Mouse (Mus musculus) T-cell, adult 2 months (primary cell): ENCODE data around the gene Klhl26.
A peak's percentile ranks its signal among the peaks of the same experiment; 100 is the strongest.
"Not testable (repeated sequence)": the region's sequence is repeated elsewhere in the genome, so short reads cannot be mapped to it uniquely, and the experiment has no call there.

Source experiments
- DNase-seq: peaks from one replicate; pipeline ENCODE4 v3.0.0; 2022; ENCODE audit warnings: low spot score

Klhl26 gene

GRCm38 (mm10) chr8:70476333-70477268, at the start of gene Klhl26:
Gene Klhl26, minus strand, starts transcription at chr8:70476968.
- DNase-seq = peak; percentile 91

- peak; percentile 97 for DNase-seq
Observed at GRCm38 (mm10) chr8:70522592-70523403, 46.0 kb upstream of the Klhl26 start.

- DNase-seq = no peak
Observed at GRCm38 (mm10) chr8:70519606-70520005, 42.8 kb upstream of the Klhl26 start.

- no peak for DNase-seq
Observed at GRCm38 (mm10) chr8:70519043-70519442, 42.3 kb upstream of the Klhl26 start.

GRCm38 (mm10) chr8:70517940-70518643, 41.3 kb upstream of the Klhl26 start:
- DNase-seq = no peak

- DNase-seq = no peak
Observed at GRCm38 (mm10) chr8:70513441-70513840, 36.7 kb upstream of the Klhl26 start.

GRCm38 (mm10) chr8:70512253-70512903, 35.6 kb upstream of the Klhl26 start:
- DNase-seq = peak; percentile 26

GRCm38 (mm10) chr8:70511770-70512169, 35.0 kb upstream of the Klhl26 start:
- no peak for DNase-seq

- not testable (repeated sequence) for DNase-seq
Observed at GRCm38 (mm10) chr8:70511174-70511573, 34.4 kb upstream of the Klhl26 start.

- peak; percentile 98 for DNase-seq
Observed at GRCm38 (mm10) chr8:70510228-70510915, 33.6 kb upstream of the Klhl26 start, which contains the start of gene Uba52. Gene Uba52, minus strand, starts transcription at chr8:70510801.

- DNase-seq = no peak
Observed at GRCm38 (mm10) chr8:70509281-70509952, 32.6 kb upstream of the Klhl26 start.

- no peak for DNase-seq
Observed at GRCm38 (mm10) chr8:70507027-70507393, 30.2 kb upstream of the Klhl26 start.

- peak; percentile 91 for DNase-seq
Observed at GRCm38 (mm10) chr8:70506328-70507026, 29.7 kb upstream of the Klhl26 start, which contains the start of gene Rex1bd. Gene Rex1bd, minus strand, starts transcription at chr8:70506752.

- no peak for DNase-seq
Observed at GRCm38 (mm10) chr8:70505698-70506327, 29.0 kb upstream of the Klhl26 start.

- peak; percentile 77 for DNase-seq
Observed at GRCm38 (mm10) chr8:70504851-70505250, 28.1 kb upstream of the Klhl26 start.

- no peak for DNase-seq
Observed at GRCm38 (mm10) chr8:70504291-70504716, 27.5 kb upstream of the Klhl26 start.

- peak; percentile 49 for DNase-seq
Observed at GRCm38 (mm10) chr8:70503062-70503750, 26.4 kb upstream of the Klhl26 start.

- no peak for DNase-seq
Observed at GRCm38 (mm10) chr8:70502540-70502939, 25.8 kb upstream of the Klhl26 start.
